Mouse (Mus musculus) liver, embryonic 11.5 days (tissue): ENCODE measurements around the gene Poll. TPM values are rescaled to one million over a fixed set of nuclear protein-coding genes. Genes with fewer than 3 reads are reported as not detected.

Experiments used
- ATAC-seq: fragments of 200-750 bp; cut with Nextera tagmentation; replicated peaks from 2 replicates; pipeline ENCODE4 v1.8.0; 2017; ENCODE audit warnings: moderate number of reproducible peaks, mild to moderate bottlenecking, moderate TSS enrichment, moderate library complexity; ENCODE audit not compliant: low FRiP score
- DNase-seq: peaks from one replicate; pipeline ENCODE4 v3.0.0-alpha.2; 2017; ENCODE audit warnings: low spot score
- H3K27ac ChIP-seq: fragments of 300-500 bp; sonication (generic); 2 replicates; pipeline ENCODE4 v1.5.1; 2014; ENCODE audit warnings: mild to moderate bottlenecking, low read depth, low read length, control low read depth
- H3K27me3 ChIP-seq: fragments of 300-500 bp; sonication (generic); replicated peaks from 2 replicates; pipeline ENCODE4 v1.6.1; 2014; ENCODE audit warnings: low read length, mixed read lengths; ENCODE audit not compliant: control insufficient read depth, insufficient read depth
- H3K36me3 ChIP-seq: fragments of 300-500 bp; sonication (generic); 2 replicates; pipeline ENCODE4 v1.6.1; 2014; ENCODE audit warnings: mild to moderate bottlenecking, low read length, moderate library complexity, mixed read lengths; ENCODE audit not compliant: control insufficient read depth, insufficient read depth
- H3K4me1 ChIP-seq: fragments of 300-500 bp; sonication (generic); replicated peaks from 2 replicates; pipeline ENCODE4 v1.6.1; 2014; ENCODE audit warnings: low read length, mixed read lengths; ENCODE audit not compliant: control insufficient read depth, insufficient read depth
- H3K4me2 ChIP-seq: fragments of 300-500 bp; sonication (generic); 2 replicates; pipeline ENCODE4 v1.6.1; 2014; ENCODE audit warnings: mild to moderate bottlenecking, control low read depth, moderate library complexity
- H3K4me3 ChIP-seq: fragments of 300-500 bp; sonication (generic); 2 replicates; pipeline ENCODE4 v1.5.1; 2014; ENCODE audit warnings: low read depth, low read length, control low read depth
- H3K9ac ChIP-seq: fragments of 300-500 bp; sonication (generic); 2 replicates; pipeline ENCODE4 v1.6.1; 2014; ENCODE audit warnings: low read depth, low read length, control low read depth
- H3K9me3 ChIP-seq: fragments of 300-500 bp; sonication (generic); 2 replicates; pipeline ENCODE4 v1.6.1; 2016; ENCODE audit warnings: low read length, inconsistent platforms, mixed read lengths; ENCODE audit not compliant: control insufficient read depth
- WGBS: fragments of 180-500 bp; shearing (Covaris S2); extraction: QIAGEN DNeasy Blood & Tissue Kit; methylation state at CpG from one replicate; pipeline ENCODE4 v1.1.7; 2014; 5-methylcytosine and 5-hydroxymethylcytosine counted together
- polyA plus RNA-seq: library from polyadenylated mRNA; unstranded; fragments of >200 nt; fragmentation: Nextera tagmentation; extraction: Ambion mirVana; gene quantifications from 2 replicates; pipeline ENCODE4 v1.2.1, GENCODE M21; 2014

Gene Poll
- polyA plus RNA-seq, 1 experiment from 2014 or later = 15.2 TPM

- Histone ChIP-seq H3K27ac (no peak overlapping the region), H3K4me1 (no peaks in the 10 kb centered on the region), H3K27me3 (no peaks in the 10 kb centered on the region), H3K9me3 (no peaks in the 10 kb centered on the region), H3K4me2 (no peak overlapping the region), H3K36me3 (peaks cover 5% of the 10 kb centered on the region), H3K9ac (no peak overlapping the region), H3K4me3 (no peak overlapping the region)
- WGBS = 90% methylated on average over 12 of the region's 12 CpGs
- no peak for ATAC-seq
- DNase-seq = no peak
Measured at GRCm38 (mm10) chr19:45516264-45516663, 44.1 kb downstream of the Poll start.

GRCm38 (mm10) chr19:45515341-45515740, 45.0 kb downstream of the Poll start:
- Histone ChIP-seq H3K4me3 (no peak overlapping the region), H3K9me3 (no peaks in the 10 kb centered on the region), H3K4me1 (no peaks in the 10 kb centered on the region), H3K4me2 (no peak overlapping the region), H3K9ac (no peak overlapping the region), H3K27me3 (no peaks in the 10 kb centered on the region), H3K27ac (no peak overlapping the region), H3K36me3 (peaks cover 4% of the 10 kb centered on the region; the same call in 1 of the 2 replicates)
- no peak for DNase-seq
- no peak for ATAC-seq
- WGBS = 82% methylated on average over 2 of the region's 2 CpGs

GRCm38 (mm10) chr19:45511406-45511805, 48.9 kb downstream of the Poll start:
- 90% methylated on average over 4 of the region's 4 CpGs for WGBS
- DNase-seq (no peak), ATAC-seq (no peak)
- Histone ChIP-seq H3K4me3 (no peak overlapping the region), H3K27ac (no peak overlapping the region), H3K4me1 (no peaks in the 10 kb centered on the region), H3K36me3 (no peaks in the 10 kb centered on the region), H3K9me3 (no peaks in the 10 kb centered on the region), H3K9ac (no peak overlapping the region), H3K4me2 (no peak overlapping the region), H3K27me3 (no peaks in the 10 kb centered on the region)

- no peak overlapping the region for H3K4me2 ChIP-seq
- H3K27me3 ChIP-seq = no peaks in the 10 kb centered on the region
- no peaks in the 10 kb centered on the region for H3K36me3 ChIP-seq
- H3K9ac ChIP-seq = no peak overlapping the region
- H3K9me3 ChIP-seq = no peaks in the 10 kb centered on the region
- DNase-seq (no peak), ATAC-seq (no peak)
- H3K27ac ChIP-seq = no peak overlapping the region
- H3K4me3 ChIP-seq = no peak overlapping the region
- 56% methylated on average over 3 of the region's 3 CpGs for WGBS
- H3K4me1 ChIP-seq = no peaks in the 10 kb centered on the region
Measured at GRCm38 (mm10) chr19:45510680-45511079, 49.7 kb downstream of the Poll start.

GRCm38 (mm10) chr19:45507531-45507930, 52.8 kb downstream of the Poll start:
- no peak overlapping the region for H3K27ac ChIP-seq
- DNase-seq = no peak
- no peaks in the 10 kb centered on the region for H3K36me3 ChIP-seq
- no peaks in the 10 kb centered on the region for H3K4me1 ChIP-seq
- H3K9me3 ChIP-seq = no peaks in the 10 kb centered on the region
- H3K4me3 ChIP-seq = no peak overlapping the region
- WGBS = 76% methylated on average over 19 of the region's 19 CpGs
- ATAC-seq = no peak
- H3K4me2 ChIP-seq = no peak overlapping the region
- H3K9ac ChIP-seq = no peak overlapping the region
- no peaks in the 10 kb centered on the region for H3K27me3 ChIP-seq

GRCm38 (mm10) chr19:45505446-45505845, 54.9 kb downstream of the Poll start:
- ATAC-seq (no peak), DNase-seq (no peak)
- Histone ChIP-seq H3K4me2 (no peak overlapping the region), H3K4me1 (no peaks in the 10 kb centered on the region), H3K27me3 (no peaks in the 10 kb centered on the region), H3K9ac (no peak overlapping the region), H3K4me3 (no peak overlapping the region), H3K36me3 (no peaks in the 10 kb centered on the region), H3K9me3 (no peaks in the 10 kb centered on the region), H3K27ac (no peak overlapping the region)
- 93% methylated on average over 7 of the region's 7 CpGs for WGBS

Other genes with a start within 250 kb of the Poll start
- gene Btrc, start 196.8 kb downstream of the Poll start, polyA plus RNA-seq = 49.0 and 55.4 TPM in 2 replicates
- gene Gm17018, start 84 bp upstream of the Poll start, polyA plus RNA-seq = 34.7 and 36.8 TPM in 2 replicates
- 3.0 and 5.0 TPM in 2 replicates for gene Fbxw4, start 99.8 kb upstream of the Poll start, polyA plus RNA-seq
- gene Fgf8, start 182.4 kb upstream of the Poll start, polyA plus RNA-seq = 0.32 and 0.82 TPM in 2 replicates
- 32.7 and 34.5 TPM in 2 replicates for gene Npm3, start 189.1 kb upstream of the Poll start, polyA plus RNA-seq
- gene Mgea5, start 223.3 kb upstream of the Poll start, polyA plus RNA-seq = 38.9 and 39.7 TPM in 2 replicates